Mouse (Mus musculus) kidney, postnatal 0 days (tissue): ENCODE measurements at regions not wholly inside any gene's neighbourhood (a gene's known extent, or its start where the extent isn't known, plus 50 kb on each side); places are given as distances from the start of the nearest gene placed in this dataset.

ENCODE experiments used
- ATAC-seq: fragments of 200-750 bp; cut with Nextera tagmentation; replicated peaks from 2 replicates; pipeline ENCODE4 v1.8.0; 2017; ENCODE audit warnings: low read depth, moderate number of reproducible peaks, moderate TSS enrichment, moderate library complexity; ENCODE audit not compliant: low FRiP score
- DNase-seq: peaks from one replicate; pipeline ENCODE4 v3.0.0-alpha.2; 2016; ENCODE audit warnings: low spot score
- H3K27ac ChIP-seq: fragments of 300-500 bp; sonication (generic); 2 replicates; pipeline ENCODE4 v1.5.1; 2014; ENCODE audit warnings: mild to moderate bottlenecking
- H3K27me3 ChIP-seq: fragments of 300-500 bp; sonication (generic); 2 replicates; pipeline ENCODE4 v1.6.1; 2014; ENCODE audit warnings: low read length, mixed read lengths; ENCODE audit not compliant: insufficient read depth
- H3K36me3 ChIP-seq: fragments of 300-500 bp; sonication (generic); 2 replicates; pipeline ENCODE4 v1.6.1; 2014; ENCODE audit warnings: low read length, mixed read lengths; ENCODE audit not compliant: insufficient read depth
- H3K4me1 ChIP-seq: fragments of 300-500 bp; sonication (generic); replicated peaks from 2 replicates; pipeline ENCODE4 v1.6.1; 2014; ENCODE audit warnings: antibody characterized with exemption, low read length, mixed read lengths; ENCODE audit not compliant: insufficient read depth
- H3K4me2 ChIP-seq: fragments of 300-500 bp; sonication (generic); 2 replicates; pipeline ENCODE4 v1.6.1; 2014; ENCODE audit warnings: mild to moderate bottlenecking, low read length, moderate library complexity, mixed read lengths
- H3K4me3 ChIP-seq: fragments of 300-500 bp; sonication (generic); replicated peaks from 2 replicates; pipeline ENCODE4 v1.5.1; 2014; ENCODE audit warnings: low read depth, low read length
- H3K9ac ChIP-seq: fragments of 300-500 bp; sonication (generic); 2 replicates; pipeline ENCODE4 v1.6.1; 2014; ENCODE audit warnings: low read depth, low read length
- H3K9me3 ChIP-seq: fragments of 300-500 bp; sonication (generic); replicated peaks from 2 replicates; pipeline ENCODE4 v1.6.1; 2016; ENCODE audit warnings: low read length, inconsistent platforms, mixed read lengths
- CTCF ChIP-seq: IDR thresholded peaks from 2 replicates; pipeline ENCODE4 v1.5.1; 2016; ENCODE audit warnings: antibody characterized with exemption, low read depth, mild to moderate bottlenecking, moderate library complexity
- WGBS: fragments of 180-500 bp; shearing (Covaris S2); extraction: QIAGEN DNeasy Blood & Tissue Kit; methylation state at CpG from one replicate; pipeline ENCODE4 v1.1.7; 2014; 5-methylcytosine and 5-hydroxymethylcytosine counted together

- H3K4me3 ChIP-seq = peak overlapping the region; percentile 39
- H3K27ac ChIP-seq = no peak overlapping the region
- peak; percentile 8 for DNase-seq
- ATAC-seq = no peak
- H3K9me3 ChIP-seq = no peaks in the 10 kb centered on the region
- no peak overlapping the region; the same call in 1 of the 2 replicates for H3K9ac ChIP-seq
- 38% methylated on average over 17 of the region's 17 CpGs for WGBS
- no peaks in the 10 kb centered on the region for H3K36me3 ChIP-seq
- H3K4me1 ChIP-seq = 0 out of 2 replicates have a peak, but pooled peaks cover 4% of the 10 kb centered on the region
- no peak for TF ChIP-seq CTCF
- peak overlapping the region; percentile 60 for H3K4me2 ChIP-seq
- no peaks in the 10 kb centered on the region for H3K27me3 ChIP-seq
Observed at GRCm38 (mm10) chr9:46388677-46389676, 69.2 kb upstream of the 4931429L15Rik start.

DNA sequence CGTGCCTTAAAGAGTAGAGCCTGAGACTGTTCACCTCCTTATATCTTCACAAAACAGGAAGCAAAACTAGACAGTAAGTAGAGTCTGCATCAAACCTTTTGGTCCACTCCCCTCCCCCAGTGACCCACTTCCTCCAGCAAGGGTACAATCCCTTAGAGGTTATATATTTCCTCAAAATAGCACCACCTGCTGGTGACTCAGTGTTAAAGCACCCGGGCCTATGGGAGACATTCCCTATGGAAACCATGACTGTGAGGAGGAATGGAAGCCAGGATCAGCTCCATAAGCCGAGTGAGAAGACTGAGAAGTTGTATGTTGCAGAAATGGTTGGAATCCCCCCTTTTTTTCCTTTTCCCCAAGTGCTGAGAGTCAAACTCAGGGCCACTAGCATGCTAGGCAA lies 66.5 kb upstream of the 4931429L15Rik start:
- 94% methylated on average over 3 of the region's 3 CpGs for WGBS
- Histone ChIP-seq H3K27me3 (no peaks in the 10 kb centered on the region), H3K9ac (no peak overlapping the region), H3K27ac (no peak overlapping the region), H3K4me1 (no peaks in the 10 kb centered on the region), H3K4me3 (no peak overlapping the region), H3K4me2 (no peak overlapping the region), H3K36me3 (no peaks in the 10 kb centered on the region), H3K9me3 (no peaks in the 10 kb centered on the region)
- ATAC-seq (no peak), DNase-seq (no peak)
- peak; percentile 28; the same call in 1 of the 2 replicates for TF ChIP-seq CTCF

GRCm38 (mm10) chr9:46381342-46381741 lies 61.6 kb upstream of the 4931429L15Rik start:
- ATAC-seq (no peak), DNase-seq (no peak)
- Histone ChIP-seq H3K9ac (no peak overlapping the region), H3K4me3 (no peak overlapping the region), H3K4me1 (no peaks in the 10 kb centered on the region), H3K36me3 (no peaks in the 10 kb centered on the region), H3K27ac (no peak overlapping the region), H3K9me3 (no peaks in the 10 kb centered on the region), H3K4me2 (no peak overlapping the region), H3K27me3 (no peaks in the 10 kb centered on the region)
- no peak for TF ChIP-seq CTCF
- WGBS = 59% methylated on average over 4 of the region's 4 CpGs

DNA sequence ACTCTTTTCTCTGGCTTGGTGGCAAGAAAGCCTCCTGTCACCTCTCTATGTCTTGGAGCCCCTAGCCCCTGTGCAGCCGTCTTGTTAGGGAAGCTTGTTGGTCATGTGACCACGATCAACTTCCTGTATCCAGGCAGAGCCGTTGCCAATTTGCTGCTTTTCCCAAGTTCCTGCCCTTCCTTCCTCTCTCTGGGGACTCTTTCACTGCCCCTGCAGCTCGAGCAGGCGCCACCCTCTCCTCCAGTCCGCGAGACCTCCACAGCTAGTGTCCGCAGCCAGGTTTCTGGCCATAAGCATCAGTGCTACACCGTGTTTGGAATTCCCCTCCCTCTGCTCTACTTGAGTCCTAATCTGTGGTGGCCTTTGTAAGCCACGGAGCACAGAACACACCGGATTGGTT lies 59.7 kb upstream of the 4931429L15Rik start:
- WGBS = 64% methylated on average over 11 of the region's 11 CpGs
- H3K27me3 ChIP-seq = no peaks in the 10 kb centered on the region
- no peak for TF ChIP-seq CTCF
- DNase-seq (no peak), ATAC-seq (no peak)
- no peak overlapping the region for H3K27ac ChIP-seq
- H3K36me3 ChIP-seq = no peaks in the 10 kb centered on the region
- H3K4me1 ChIP-seq = no peaks in the 10 kb centered on the region
- no peaks in the 10 kb centered on the region for H3K9me3 ChIP-seq
- no peak overlapping the region for H3K4me3 ChIP-seq
- no peak overlapping the region for H3K9ac ChIP-seq
- H3K4me2 ChIP-seq = no peak overlapping the region

GRCm38 (mm10) chr9:46378339-46378738 lies 58.6 kb upstream of the 4931429L15Rik start:
- DNase-seq = no peak
- no peaks in the 10 kb centered on the region for H3K27me3 ChIP-seq
- H3K36me3 ChIP-seq = no peaks in the 10 kb centered on the region
- no peak overlapping the region for H3K9ac ChIP-seq
- no peaks in the 10 kb centered on the region for H3K9me3 ChIP-seq
- ATAC-seq = no peak
- H3K27ac ChIP-seq = no peak overlapping the region
- TF ChIP-seq CTCF = peak; percentile 23; the same call in 1 of the 2 replicates
- no peaks in the 10 kb centered on the region for H3K4me1 ChIP-seq
- WGBS = 88% methylated on average over 3 of the region's 3 CpGs
- no peak overlapping the region for H3K4me2 ChIP-seq
- no peak overlapping the region for H3K4me3 ChIP-seq
